Mouse (Mus musculus) kidney, embryonic 14.5 days (tissue): Measurements from ENCODE around the gene Tbc1d16. TPM values are rescaled to one million over a fixed set of nuclear protein-coding genes. Genes with fewer than 3 reads are reported as not detected.

Experiments used
- ATAC-seq: fragments of 200-750 bp; cut with Nextera tagmentation; 2 replicates; pipeline ENCODE4 v1.8.0; 2017; ENCODE audit warnings: moderate number of reproducible peaks, mild to moderate bottlenecking, moderate TSS enrichment, moderate library complexity; ENCODE audit not compliant: low FRiP score, low TSS enrichment
- H3K27ac ChIP-seq: fragments of 300-500 bp; sonication (generic); 2 replicates; pipeline ENCODE4 v1.5.1; 2014; ENCODE audit warnings: low read depth, mild to moderate bottlenecking, low read length, moderate library complexity, mixed read lengths
- H3K27me3 ChIP-seq: fragments of 300-500 bp; sonication (generic); 2 replicates; pipeline ENCODE4 v1.6.1; 2014; ENCODE audit warnings: mild to moderate bottlenecking, low read length; ENCODE audit not compliant: control insufficient read depth, insufficient read depth
- H3K36me3 ChIP-seq: fragments of 300-500 bp; sonication (generic); 2 replicates; pipeline ENCODE4 v1.6.1; 2014; ENCODE audit warnings: low read length, mixed read lengths; ENCODE audit not compliant: control insufficient read depth, insufficient read depth
- H3K4me1 ChIP-seq: fragments of 300-500 bp; sonication (generic); 2 replicates; pipeline ENCODE4 v1.6.1; 2014; ENCODE audit warnings: low read length, mixed read lengths; ENCODE audit not compliant: control insufficient read depth, insufficient read depth
- H3K4me2 ChIP-seq: fragments of 300-500 bp; sonication (generic); replicated peaks from 2 replicates; pipeline ENCODE4 v1.6.1; 2014; ENCODE audit warnings: low read depth, mild to moderate bottlenecking, low read length
- H3K4me3 ChIP-seq: fragments of 300-500 bp; sonication (generic); 2 replicates; pipeline ENCODE4 v1.5.1; 2014; ENCODE audit warnings: mild to moderate bottlenecking, low read length
- H3K9ac ChIP-seq: fragments of 300-500 bp; sonication (generic); 2 replicates; pipeline ENCODE4 v1.6.1; 2014; ENCODE audit warnings: low read depth, mild to moderate bottlenecking, low read length, moderate library complexity
- H3K9me3 ChIP-seq: fragments of 300-500 bp; sonication (generic); 2 replicates; pipeline ENCODE4 v1.6.1; 2016; ENCODE audit warnings: low read length; ENCODE audit not compliant: control insufficient read depth
- WGBS: fragments of 180-500 bp; shearing (Covaris S2); extraction: QIAGEN DNeasy Blood & Tissue Kit; methylation state at CpG from one replicate; pipeline ENCODE4 v1.1.7; 2014; 5-methylcytosine and 5-hydroxymethylcytosine counted together
- polyA plus RNA-seq: library from polyadenylated mRNA; unstranded; fragments of >200 nt; fragmentation: Nextera tagmentation; extraction: Ambion mirVana; gene quantifications from 2 replicates; pipeline ENCODE4 v1.2.1, GENCODE M21; 2014

The Tbc1d16 gene
- polyA plus RNA-seq, 1 experiment from 2014 or later: 13.0 TPM

DNA sequence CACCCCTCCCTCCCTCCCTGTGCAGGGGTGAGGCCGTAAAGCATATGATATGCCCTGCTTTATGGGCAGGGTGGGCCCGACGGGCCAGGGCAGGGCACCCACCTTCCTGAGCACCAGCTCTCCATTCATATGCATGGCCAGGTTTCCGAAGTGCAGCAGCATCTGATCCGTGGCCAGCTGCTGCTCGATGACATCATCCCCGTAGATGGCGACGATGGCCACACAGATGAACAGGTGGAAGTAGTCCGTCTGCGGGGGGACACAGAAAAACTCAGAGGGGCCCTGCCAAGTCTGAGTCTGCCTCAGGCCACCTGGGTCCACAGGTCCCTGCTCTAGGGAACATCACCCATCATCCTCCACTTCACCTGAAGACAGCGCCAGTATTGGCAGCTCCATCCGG is 79.5 kb downstream of the Tbc1d16 start:
- Histone ChIP-seq H3K9me3 (no peaks in the 10 kb centered on the region), H3K4me2 (no peak overlapping the region), H3K9ac (no peak overlapping the region), H3K27me3 (no peaks in the 10 kb centered on the region), H3K4me1 (peaks cover 23% of the 10 kb centered on the region), H3K27ac (no peak overlapping the region), H3K36me3 (peaks cover 40% of the 10 kb centered on the region), H3K4me3 (no peak overlapping the region)
- ATAC-seq: no peak
- WGBS: 86% methylated on average over 13 of the region's 13 CpGs

DNA sequence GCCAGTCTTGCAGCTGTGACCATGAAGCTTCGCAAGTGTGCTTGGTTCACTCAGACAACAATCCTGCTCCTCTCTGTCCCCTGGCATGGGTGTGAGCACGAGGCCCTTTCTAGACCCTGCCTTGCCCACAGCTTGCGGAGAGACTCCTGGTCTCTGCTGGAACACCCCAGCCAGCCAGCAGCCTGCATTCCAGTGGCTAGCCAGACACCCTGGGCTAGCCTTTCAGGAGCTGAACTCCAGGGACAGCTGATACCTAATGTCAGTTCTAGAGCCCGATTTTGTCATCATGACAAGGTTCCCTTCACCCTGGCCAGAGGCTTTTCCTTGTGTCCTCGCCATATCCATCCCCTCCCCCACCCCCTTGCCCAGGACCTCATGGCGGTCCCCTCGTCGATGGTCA is 81.1 kb downstream of the Tbc1d16 start:
- no peak overlapping the region for H3K4me3 ChIP-seq
- no peaks in the 10 kb centered on the region for H3K27me3 ChIP-seq
- ATAC-seq: no peak
- H3K9ac ChIP-seq: no peak overlapping the region
- peaks cover 24% of the 10 kb centered on the region for H3K4me1 ChIP-seq
- WGBS: 88% methylated on average over 8 of the region's 8 CpGs
- no peak overlapping the region for H3K4me2 ChIP-seq
- no peaks in the 10 kb centered on the region for H3K9me3 ChIP-seq
- H3K36me3 ChIP-seq: peaks cover 28% of the 10 kb centered on the region
- H3K27ac ChIP-seq: no peak overlapping the region

DNA sequence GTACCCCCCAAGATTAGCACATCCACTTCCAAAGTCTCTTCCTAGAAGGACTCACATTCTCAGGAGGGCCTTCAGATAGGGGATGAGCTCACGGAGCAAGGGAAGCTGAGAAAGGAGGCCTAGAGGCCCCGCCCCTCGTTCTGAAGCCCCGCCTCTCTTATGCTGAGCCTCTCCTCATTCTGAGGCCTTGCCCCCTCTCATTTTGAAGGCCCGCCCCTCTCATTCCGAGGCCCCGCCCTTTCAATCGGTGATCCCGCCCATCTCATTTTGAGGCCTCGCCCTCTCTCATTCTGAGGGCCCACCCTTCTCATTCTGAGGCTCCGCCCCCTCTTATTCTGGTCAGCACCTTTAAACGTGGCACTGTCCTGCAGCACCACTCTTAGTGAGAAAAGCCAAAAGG is 82.2 kb downstream of the Tbc1d16 start:
- WGBS: 33% methylated on average over 12 of the region's 12 CpGs
- Histone ChIP-seq H3K9ac (no peak overlapping the region), H3K4me2 (no peak overlapping the region), H3K4me1 (peaks cover 20% of the 10 kb centered on the region; the same call in 1 of the 2 replicates), H3K36me3 (peaks cover 28% of the 10 kb centered on the region), H3K27me3 (no peaks in the 10 kb centered on the region), H3K4me3 (no peak overlapping the region), H3K27ac (no peak overlapping the region), H3K9me3 (no peaks in the 10 kb centered on the region)
- ATAC-seq: no peak

DNA sequence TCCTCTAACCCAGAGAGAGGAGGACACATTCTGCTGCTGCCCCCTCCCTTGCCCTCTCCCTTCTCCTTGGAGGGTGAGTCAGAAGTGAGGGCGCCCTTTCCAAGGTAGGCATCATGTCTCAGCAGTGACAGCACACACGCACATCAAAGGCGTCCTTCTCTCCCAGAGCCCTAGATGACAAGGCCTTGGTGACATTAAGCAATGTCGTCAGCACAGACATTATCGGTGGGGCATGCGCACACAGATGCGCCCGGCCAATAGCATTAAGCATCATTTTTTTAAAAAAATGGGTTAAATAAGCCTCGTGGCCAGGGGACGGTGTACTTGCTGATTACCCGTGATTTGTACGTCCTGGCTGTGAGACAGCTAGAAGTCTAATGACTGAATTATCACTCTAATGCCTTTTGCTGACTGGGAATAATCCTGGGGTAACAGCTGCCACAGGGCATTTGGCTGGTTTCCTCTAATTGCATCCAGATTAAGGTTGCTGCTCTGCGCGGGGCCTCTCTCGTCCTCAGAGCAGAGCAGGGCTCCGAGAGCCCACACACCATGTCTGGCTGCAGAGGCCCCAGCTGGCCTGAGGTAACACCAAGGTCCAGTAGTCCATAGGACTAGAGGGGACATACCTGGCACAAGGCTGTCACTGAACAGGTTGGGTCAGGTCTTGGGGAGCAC is 83.4 kb downstream of the Tbc1d16 start:
- Histone ChIP-seq H3K9me3 (no peaks in the 10 kb centered on the region), H3K4me3 (no peak overlapping the region), H3K4me2 (no peak overlapping the region), H3K27me3 (no peaks in the 10 kb centered on the region), H3K36me3 (peaks cover 22% of the 10 kb centered on the region), H3K9ac (no peak overlapping the region), H3K27ac (no peak overlapping the region), H3K4me1 (peaks cover 18% of the 10 kb centered on the region; the same call in 1 of the 2 replicates)
- no peak for ATAC-seq
- WGBS: 69% methylated on average over 16 of the region's 16 CpGs

DNA sequence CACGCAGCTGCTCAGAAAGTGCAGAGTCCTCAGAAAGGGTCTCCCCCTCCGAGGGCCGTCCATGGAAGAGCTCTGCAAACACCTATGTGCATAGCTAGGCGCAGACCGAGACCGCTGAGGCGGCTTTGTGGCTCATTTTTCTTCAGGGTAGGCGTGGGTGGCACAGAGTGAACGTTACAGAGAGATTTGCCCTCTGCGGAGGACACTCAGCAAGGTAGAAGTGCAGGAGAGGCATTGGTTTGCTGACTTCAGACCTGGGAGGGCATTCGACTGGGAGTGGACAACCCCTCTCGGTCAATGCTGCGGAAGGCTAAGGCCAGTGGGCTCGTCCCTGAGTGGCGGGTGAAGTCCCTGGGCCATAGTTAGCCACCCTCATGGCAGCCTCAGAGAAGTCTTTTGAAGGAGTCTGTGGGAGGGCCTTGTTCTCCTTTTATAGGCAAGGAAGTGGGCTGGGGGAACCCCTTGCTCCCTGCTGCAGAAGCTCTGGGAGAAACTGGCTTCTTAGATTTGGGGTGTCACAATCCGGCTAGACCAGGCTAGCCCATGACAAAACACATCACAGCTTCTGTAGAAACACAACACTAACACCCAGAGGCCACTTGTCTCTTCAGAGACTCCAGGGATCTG is 84.8 kb downstream of the Tbc1d16 start:
- H3K9me3 ChIP-seq: no peaks in the 10 kb centered on the region
- ATAC-seq: no peak
- no peaks in the 10 kb centered on the region for H3K27me3 ChIP-seq
- no peak overlapping the region for H3K9ac ChIP-seq
- no peak overlapping the region for H3K4me2 ChIP-seq
- H3K4me1 ChIP-seq: peaks cover 18% of the 10 kb centered on the region; the same call in 1 of the 2 replicates
- no peak overlapping the region for H3K4me3 ChIP-seq
- H3K36me3 ChIP-seq: peaks cover 11% of the 10 kb centered on the region
- WGBS: 50% methylated on average over 16 of the region's 16 CpGs
- no peak overlapping the region for H3K27ac ChIP-seq

DNA sequence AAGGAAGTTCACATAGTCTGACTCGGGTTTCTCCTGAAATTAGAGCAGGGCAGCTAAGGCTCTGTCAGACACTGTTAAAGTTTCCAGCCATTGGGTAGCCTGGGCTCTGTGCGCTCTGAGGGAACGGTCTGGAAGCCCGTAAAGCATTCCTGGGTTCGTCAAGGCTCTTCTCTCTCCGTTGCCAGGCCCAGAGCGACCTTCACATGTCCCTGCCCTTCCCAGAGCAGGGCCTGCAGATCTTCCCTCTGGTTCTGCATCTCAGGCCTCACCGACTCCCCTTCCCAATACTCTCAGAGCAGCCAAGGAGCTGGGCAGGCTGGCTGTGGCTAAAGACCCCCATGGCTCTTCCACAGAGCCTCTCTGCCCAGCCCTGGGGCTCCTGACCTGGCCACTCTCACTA is 85.7 kb downstream of the Tbc1d16 start:
- no peak overlapping the region for H3K4me2 ChIP-seq
- H3K27me3 ChIP-seq: no peaks in the 10 kb centered on the region
- peaks cover 5% of the 10 kb centered on the region; the same call in 1 of the 2 replicates for H3K36me3 ChIP-seq
- H3K4me3 ChIP-seq: no peak overlapping the region
- peaks cover 18% of the 10 kb centered on the region; the same call in 1 of the 2 replicates for H3K4me1 ChIP-seq
- ATAC-seq: no peak
- 54% methylated on average over 8 of the region's 8 CpGs for WGBS
- H3K9ac ChIP-seq: no peak overlapping the region
- no peak overlapping the region for H3K27ac ChIP-seq
- no peaks in the 10 kb centered on the region for H3K9me3 ChIP-seq

DNA sequence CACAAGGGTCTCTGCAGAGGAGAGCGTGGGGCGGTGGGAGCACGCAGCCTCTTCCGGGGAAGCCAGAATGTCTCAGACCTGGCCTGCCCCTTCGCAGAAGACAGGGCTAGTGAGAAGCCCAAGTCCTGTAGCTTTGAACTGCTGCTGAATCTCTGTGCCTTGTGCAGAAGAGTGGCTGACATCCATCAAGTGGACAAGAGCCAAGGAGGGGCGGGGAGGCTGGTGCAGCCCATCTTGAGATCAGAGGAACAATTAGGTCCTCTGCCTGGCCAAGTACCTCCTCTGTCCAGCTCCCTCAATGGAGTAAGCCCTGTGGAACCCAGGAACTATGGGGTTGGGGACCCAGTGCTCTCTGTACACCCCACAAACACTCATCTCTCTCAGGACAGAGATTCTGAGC is 89.3 kb downstream of the Tbc1d16 start:
- no peaks in the 10 kb centered on the region for H3K9me3 ChIP-seq
- H3K27ac ChIP-seq: no peak overlapping the region
- H3K27me3 ChIP-seq: no peaks in the 10 kb centered on the region
- 92% methylated on average over 6 of the region's 6 CpGs for WGBS
- H3K4me3 ChIP-seq: no peak overlapping the region
- H3K36me3 ChIP-seq: no peaks in the 10 kb centered on the region
- no peak for ATAC-seq
- no peak overlapping the region for H3K4me2 ChIP-seq
- H3K4me1 ChIP-seq: peaks cover 16% of the 10 kb centered on the region
- H3K9ac ChIP-seq: no peak overlapping the region

DNA sequence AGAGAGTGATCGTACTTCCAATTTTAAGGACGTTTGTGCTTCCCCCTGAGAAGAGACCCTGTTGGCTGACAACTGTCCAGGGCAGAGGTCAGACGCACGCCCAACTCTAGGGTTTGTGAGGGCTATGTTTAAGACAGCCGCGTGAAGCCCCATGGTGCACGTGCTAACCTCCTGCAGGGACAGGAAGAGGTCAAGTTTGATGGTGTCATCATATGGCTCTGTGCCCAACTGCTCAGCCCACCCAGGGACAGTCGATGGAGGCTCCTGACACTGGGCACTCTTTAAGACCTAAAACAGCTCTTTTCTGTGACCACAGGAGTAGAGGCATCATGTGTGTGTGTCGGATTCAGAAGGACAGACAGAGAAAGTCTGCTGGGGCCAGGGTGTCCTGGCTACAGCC is 90.1 kb downstream of the Tbc1d16 start:
- no peak overlapping the region for H3K4me3 ChIP-seq
- no peaks in the 10 kb centered on the region for H3K27me3 ChIP-seq
- no peak overlapping the region for H3K27ac ChIP-seq
- H3K4me1 ChIP-seq: peaks cover 9% of the 10 kb centered on the region; the same call in 1 of the 2 replicates
- H3K9ac ChIP-seq: no peak overlapping the region
- no peak overlapping the region for H3K4me2 ChIP-seq
- 57% methylated on average over 9 of the region's 9 CpGs for WGBS
- ATAC-seq: no peak
- H3K36me3 ChIP-seq: no peaks in the 10 kb centered on the region
- H3K9me3 ChIP-seq: no peaks in the 10 kb centered on the region

DNA sequence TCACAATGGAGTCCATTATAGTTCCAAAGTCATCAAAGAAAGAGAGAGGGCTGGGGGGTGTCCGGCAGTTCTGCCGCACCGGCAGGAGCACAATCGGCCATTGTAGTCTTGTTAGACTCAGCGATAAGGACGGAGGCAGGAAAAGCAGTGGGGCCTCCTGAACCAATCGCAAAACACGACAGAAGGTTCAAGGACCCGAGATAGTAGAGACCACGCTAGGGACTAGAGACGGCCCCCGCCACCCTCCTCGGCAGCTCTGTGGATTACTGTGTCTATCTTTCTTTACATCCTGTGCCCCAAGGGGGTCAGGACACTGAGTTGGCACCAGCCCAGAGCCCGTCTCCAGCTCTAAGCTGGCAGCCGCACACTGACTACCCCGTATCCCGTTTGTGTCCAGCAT is 93.7 kb downstream of the Tbc1d16 start:
- 0 out of 2 replicates have a peak, but pooled peaks cover 4% of the 10 kb centered on the region for H3K27me3 ChIP-seq
- 52% methylated on average over 17 of the region's 17 CpGs for WGBS
- H3K4me3 ChIP-seq: no peak overlapping the region
- H3K36me3 ChIP-seq: no peaks in the 10 kb centered on the region
- no peak overlapping the region for H3K9ac ChIP-seq
- no peak overlapping the region for H3K4me2 ChIP-seq
- no peaks in the 10 kb centered on the region for H3K9me3 ChIP-seq
- no peak overlapping the region; the same call in 1 of the 2 replicates for H3K27ac ChIP-seq
- peaks cover 10% of the 10 kb centered on the region for H3K4me1 ChIP-seq
- ATAC-seq: no peak
